Mouse (Mus musculus): Measurements from ENCODE around the gene Gm26992. TPM values are rescaled to one million over a fixed set of nuclear protein-coding genes. Genes with fewer than 3 reads are reported as not detected.
"Not testable (repeated sequence)": the region's sequence is repeated elsewhere in the genome, so short reads cannot be mapped to it uniquely, and the experiment has no call there.

Gene Gm26992
- 0.52 and 1.1 TPM in 2 replicates for polyA plus RNA-seq (2012; rRNA removed)

DNA sequence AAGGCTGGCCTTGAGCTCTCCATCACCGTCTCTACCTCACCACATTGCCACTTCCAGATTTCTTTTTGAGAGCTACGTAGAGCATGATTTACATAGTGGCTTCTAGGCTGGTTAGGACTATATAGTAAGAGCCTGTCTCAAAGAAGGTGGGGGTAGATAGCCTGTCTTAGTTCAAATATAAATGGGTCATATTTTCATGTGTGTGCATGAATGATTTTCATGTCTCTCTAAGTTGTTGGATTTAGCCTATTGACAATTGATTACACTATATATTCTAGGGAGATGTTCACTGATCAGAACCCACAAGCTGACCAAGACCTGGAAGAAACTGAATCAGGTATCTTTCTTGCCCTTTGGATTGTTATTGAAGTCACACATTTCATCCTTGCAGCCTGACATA, at the start of gene Gm26992:
Gm26992 (plus strand) TSS at position 301 of the 400 bp plus-strand sequence.
- no peak for DNase-seq (ENCODE audit: low spot score)

DNA sequence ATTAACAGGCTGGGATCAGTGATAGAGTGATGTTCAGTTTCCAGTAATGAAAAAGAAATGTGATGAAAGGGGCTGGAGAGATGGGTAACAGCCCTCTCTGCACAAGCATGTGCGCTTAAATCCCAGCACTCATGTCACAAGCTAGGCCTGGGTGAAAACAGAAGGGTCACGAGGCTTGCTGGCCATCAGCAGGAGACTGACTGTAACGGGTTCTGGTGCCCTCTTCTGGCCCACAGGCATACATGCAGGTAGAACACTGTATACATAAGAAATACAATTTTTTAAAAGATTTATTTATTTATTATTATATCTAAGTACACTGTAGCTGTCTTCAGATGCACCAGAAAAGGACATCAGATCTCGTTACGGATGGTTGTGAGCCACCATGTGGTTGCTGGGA, 47.6 kb upstream of the Gm26992 start:
- DNase-seq (ENCODE audit: low spot score): no peak

GRCm38 (mm10) chrX:103384528-103384927, 37.3 kb upstream of the Gm26992 start:
- DNase-seq (ENCODE audit: low spot score): no peak

DNA sequence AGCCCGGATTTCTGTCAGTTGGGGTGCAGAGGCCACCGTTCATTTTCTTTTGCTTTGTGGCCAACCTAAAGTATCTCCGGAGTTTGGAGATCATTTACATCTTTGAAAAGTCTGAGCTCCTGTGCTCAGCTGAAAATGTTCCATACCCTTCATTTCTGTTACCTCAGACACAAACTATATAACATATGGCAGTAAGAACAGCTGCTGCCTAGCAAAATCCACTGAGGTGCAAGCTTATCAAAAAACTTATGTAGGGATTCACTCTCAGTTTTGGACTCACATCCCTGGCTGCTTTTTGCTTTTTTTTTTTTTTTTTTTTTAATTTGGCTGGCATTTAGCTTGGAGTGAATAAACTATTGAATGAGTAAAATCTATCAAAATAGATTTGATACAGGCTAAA, 33.7 kb upstream of the Gm26992 start:
- no peak for DNase-seq (ENCODE audit: low spot score)

DNA sequence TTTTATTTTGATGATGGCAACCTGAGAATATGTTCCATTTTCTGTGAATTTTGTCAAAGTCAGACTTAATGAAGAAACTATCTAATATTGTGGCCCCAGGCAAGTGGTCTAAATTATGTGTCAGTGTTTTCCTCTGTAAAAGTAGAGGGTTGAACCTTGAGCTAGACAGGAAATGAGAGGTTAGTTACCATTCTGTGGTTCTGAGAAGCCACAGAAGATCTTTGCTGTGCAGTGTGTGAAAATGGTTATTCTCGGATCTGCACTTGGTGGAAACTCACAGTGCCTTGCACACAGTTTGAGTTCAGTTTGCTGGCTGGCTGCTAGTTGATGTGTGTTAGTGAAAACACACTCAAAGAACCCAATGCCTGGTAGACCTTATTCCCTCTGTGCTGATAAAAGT, 28.0 kb upstream of the Gm26992 start:
- no peak for DNase-seq (ENCODE audit: low spot score)

DNA sequence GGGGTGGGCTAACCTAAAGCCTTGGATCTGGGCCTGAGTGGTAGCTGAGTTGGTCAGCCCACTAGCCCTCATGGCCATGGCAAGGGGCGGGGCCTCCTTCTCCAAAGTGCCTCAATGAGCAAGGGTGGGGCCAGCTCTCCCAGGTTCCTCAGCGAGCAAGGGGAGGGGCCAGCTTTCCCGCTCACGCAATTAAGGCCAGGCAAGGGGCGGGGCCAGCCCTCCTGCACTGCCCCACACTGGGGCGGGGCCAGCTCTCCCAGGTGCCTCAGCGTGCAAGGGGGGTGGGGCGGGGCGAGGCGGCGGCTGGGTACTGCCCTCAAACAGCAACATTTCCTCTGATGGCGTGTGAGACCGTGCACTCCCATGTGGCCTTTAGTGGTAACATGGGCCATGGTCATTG, 16.8 kb upstream of the Gm26992 start:
- DNase-seq (ENCODE audit: low spot score): no peak

- DNase-seq (ENCODE audit: low spot score): no peak
These were observed 7.6 kb upstream of the Gm26992 start, which contains the start of gene Tsx for GRCm38 (mm10) chrX:103414167-103414566. TSS of gene Tsx (plus strand) at chrX:103414467.

DNA sequence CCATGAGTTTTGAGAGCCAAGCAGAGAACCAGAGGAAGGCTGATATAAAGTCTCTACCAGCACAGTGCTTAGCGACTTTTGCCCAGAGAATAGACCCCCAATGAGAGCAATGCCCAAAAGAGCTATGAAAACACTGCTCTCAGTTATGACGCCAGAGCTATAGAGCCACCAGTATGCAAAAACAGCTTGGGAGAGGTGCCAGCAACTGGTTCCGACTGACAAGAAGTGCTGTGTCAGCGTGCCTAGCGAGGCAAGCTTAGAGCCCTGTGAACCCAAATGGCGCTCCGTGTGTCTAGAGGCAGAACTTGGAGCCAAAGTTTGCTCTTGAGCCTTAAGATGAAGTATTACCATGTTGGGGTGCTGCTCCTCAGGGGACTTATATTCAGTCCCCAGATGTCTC, 5.9 kb downstream of the Gm26992 start:
- no peak for DNase-seq (ENCODE audit: low spot score)

DNA sequence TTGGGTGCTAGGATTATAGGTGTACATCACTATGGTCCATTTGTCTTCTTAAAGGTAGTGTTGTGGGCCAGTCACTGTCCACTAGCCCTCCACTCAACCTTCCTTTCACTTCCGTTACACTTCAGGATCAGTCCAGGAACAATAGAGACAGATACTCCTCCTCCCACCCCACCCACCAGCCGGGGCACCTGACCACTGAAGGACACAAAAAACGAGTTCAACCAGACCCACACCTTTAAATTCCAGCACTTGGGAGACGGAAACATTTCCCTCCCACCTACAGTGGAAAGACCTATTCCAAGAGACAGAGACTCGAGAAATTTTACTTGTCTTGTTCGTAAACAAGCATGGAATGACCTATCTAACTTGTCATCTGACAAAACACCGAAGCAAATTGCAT, 10.5 kb downstream of the Gm26992 start:
- no peak for DNase-seq (ENCODE audit: low spot score)

GRCm38 (mm10) chrX:103438023-103438422, 16.2 kb downstream of the Gm26992 start:
- no peak for DNase-seq (ENCODE audit: low spot score)

- DNase-seq (ENCODE audit: low spot score): no peak
These were observed 19.0 kb downstream of the Gm26992 start for GRCm38 (mm10) chrX:103440803-103441202.

DNA sequence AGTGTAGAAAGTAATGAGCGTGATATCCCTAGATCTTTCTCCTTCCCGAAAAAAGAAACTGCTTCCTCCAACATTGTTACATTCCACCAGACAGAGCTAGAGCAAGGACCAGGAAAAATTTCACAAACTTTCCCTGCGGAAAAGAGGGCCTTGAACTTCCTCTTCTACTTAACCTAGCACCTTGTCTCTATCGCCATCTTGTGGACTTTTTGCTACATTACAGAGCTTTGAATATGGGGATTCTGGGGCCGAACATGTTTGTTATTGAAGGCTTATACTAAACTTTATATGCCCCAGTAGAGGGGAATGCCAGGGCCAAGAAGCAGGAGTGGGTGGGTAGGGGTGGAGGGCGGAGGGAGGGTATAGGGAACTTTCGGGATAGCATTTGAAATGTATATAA, 21.9 kb downstream of the Gm26992 start:
- no peak for DNase-seq (ENCODE audit: low spot score)

DNA sequence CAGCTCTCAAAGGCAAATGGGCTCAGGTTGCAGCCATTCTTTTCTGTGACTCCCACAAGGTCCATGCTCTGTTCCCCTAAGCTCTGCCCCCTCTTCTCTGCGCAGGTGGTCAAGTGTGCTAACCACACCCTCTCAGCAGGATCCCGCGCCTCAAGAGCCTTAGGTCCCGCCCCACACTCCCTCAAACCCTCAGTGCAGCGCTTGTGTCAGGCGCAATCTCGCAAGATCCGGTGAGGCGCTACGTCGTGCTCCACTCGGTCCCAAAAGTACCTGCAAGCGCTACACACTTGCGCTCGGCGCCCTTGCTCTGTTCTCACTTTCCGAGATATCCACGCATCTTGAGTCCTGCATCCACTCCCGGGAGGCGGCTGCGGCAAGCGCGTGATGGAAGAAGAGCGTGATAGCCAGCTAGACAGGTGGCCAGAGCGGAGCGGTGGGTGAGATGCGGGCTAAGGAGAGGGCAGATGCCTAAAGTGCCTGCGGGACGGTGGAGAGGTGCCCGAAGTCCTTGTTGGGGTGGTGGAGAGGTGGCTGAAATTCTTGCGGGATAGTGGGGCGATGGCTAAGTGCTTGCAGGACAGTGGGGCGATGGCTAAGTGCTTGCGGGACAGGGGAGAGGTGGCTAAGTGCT, 25.8 kb downstream of the Gm26992 start:
- peak; percentile 32 for DNase-seq (ENCODE audit: low spot score)

- not testable (repeated sequence) for DNase-seq (ENCODE audit: low spot score)
These were observed 26.6 kb downstream of the Gm26992 start for GRCm38 (mm10) chrX:103448429-103448828.

DNA sequence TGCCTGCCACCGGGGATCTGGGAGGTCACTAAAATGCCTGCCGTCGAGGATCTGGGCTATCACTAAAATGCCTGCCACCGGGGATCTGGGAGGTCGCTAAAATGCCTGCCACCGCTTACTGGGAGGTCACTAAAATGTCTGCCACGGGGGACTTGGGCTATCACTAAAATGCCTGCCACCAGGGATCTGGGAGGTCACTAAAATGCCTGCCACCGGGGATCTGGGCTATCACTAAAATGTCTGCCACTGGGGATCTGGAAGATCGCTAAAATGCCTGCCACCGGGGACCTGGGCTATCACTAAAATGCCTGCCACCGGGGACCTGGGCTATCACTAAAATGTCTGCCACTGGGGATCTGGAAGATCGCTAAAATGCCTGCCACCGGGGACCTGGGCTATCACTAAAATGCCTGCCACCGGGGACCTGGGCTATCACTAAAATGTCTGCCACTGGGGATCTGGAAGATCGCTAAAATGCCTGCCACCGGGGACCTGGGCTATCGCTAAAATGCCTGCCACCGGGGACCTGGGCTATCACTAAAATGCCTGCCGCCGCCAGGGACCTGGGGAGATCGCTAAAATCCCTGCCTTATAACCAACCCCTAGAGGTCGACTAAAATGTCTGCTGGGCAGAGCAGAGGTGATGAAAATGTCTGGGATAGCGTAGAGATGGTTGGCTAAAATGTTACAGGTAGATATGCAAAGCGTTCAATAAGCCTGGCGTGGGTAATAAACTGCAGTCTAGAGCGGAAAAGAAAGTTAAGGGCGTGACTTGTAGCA, 27.3 kb downstream of the Gm26992 start:
- not testable (repeated sequence) for DNase-seq (ENCODE audit: low spot score)

DNA sequence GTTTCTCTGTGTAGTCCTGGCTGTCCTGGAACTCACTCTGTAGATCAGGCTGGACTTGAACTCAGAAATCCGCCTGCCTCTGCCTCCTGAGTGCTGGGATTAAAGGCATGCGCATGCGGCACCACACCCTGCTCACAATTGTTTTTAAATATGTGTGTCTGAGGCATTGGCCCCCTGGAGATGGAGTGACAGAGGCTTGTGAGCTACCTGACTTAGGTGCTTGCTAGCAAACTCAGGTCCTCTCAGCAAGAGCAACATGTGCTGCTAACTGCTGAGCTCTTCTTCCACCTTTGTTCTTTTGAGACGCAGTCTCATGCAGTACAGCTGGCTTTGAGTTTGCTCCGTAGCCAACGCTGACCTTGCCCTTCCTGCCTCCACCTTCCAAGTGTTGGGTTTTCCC, 31.0 kb downstream of the Gm26992 start:
- no peak for DNase-seq (ENCODE audit: low spot score)

- DNase-seq (ENCODE audit: low spot score): no peak
These were observed 38.2 kb downstream of the Gm26992 start for GRCm38 (mm10) chrX:103460056-103460455.

GRCm38 (mm10) chrX:103468998-103469397, 47.2 kb downstream of the Gm26992 start:
- no peak for DNase-seq (ENCODE audit: low spot score)

- DNase-seq (ENCODE audit: low spot score): no peak
These were observed 50.5 kb downstream of the Gm26992 start for GRCm38 (mm10) chrX:103472346-103472745.

- DNase-seq (ENCODE audit: low spot score): no peak
These were observed 55.7 kb downstream of the Gm26992 start for GRCm38 (mm10) chrX:103477507-103477906.

- DNase-seq (ENCODE audit: low spot score): peak; percentile 35
These were observed 59.7 kb downstream of the Gm26992 start for GRCm38 (mm10) chrX:103481243-103482096.

DNA sequence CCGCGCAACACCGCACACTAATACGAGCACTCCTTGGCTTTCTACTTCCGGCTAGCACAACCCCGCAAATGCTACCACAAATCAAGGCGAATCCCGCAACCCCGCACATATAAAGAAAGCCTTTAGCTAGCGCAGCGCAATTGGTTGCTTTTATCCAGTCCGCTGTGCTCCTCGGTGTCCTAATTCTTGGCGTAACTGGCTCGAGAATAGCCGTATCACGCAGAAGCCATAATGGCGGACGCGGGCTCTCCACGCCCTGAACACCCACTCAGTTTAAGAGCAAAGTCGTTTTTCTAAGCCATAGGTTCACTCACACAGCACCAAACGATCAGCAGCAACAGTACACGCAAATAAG, 60.3 kb downstream of the Gm26992 start:
- DNase-seq (ENCODE audit: low spot score): no peak

Data from urinary bladder, adult 2 months (tissue).